Mouse (Mus musculus): Measurements from ENCODE around the gene Cacng1.

Gene Cacng1

GRCm38 (mm10) chr11:107716332-107716938 lies at the start of gene Cacng1:
Cacng1 (minus strand) TSS chr11:107716522.
- DNase-seq (ENCODE audit: low spot score in 2 of 2), result no peak

- no peak for DNase-seq (ENCODE audit: low spot score in 2 of 2)
Observed at GRCm38 (mm10) chr11:107762688-107763460, 46.6 kb upstream of the Cacng1 start.

- no peak for DNase-seq (ENCODE audit: low spot score in 2 of 2)
Observed at GRCm38 (mm10) chr11:107761790-107762500, 45.6 kb upstream of the Cacng1 start.

GRCm38 (mm10) chr11:107760001-107760400 lies 43.7 kb upstream of the Cacng1 start:
- DNase-seq (ENCODE audit: low spot score in 2 of 2), result no peak

GRCm38 (mm10) chr11:107759516-107759915 lies 43.2 kb upstream of the Cacng1 start:
- peak in 1 of 2 experiments; percentile 41 for DNase-seq (ENCODE audit: low spot score in 2 of 2)

GRCm38 (mm10) chr11:107749114-107749513 lies 32.8 kb upstream of the Cacng1 start:
- DNase-seq (ENCODE audit: low spot score in 2 of 2), result no peak

- no peak for DNase-seq (ENCODE audit: low spot score in 2 of 2)
Observed at GRCm38 (mm10) chr11:107748243-107749035, 32.1 kb upstream of the Cacng1 start.

GRCm38 (mm10) chr11:107743100-107743499 lies 26.8 kb upstream of the Cacng1 start:
- DNase-seq (ENCODE audit: low spot score in 2 of 2), result no peak

- DNase-seq (ENCODE audit: low spot score in 2 of 2), result no peak
Observed at GRCm38 (mm10) chr11:107738418-107739099, 22.2 kb upstream of the Cacng1 start.

- DNase-seq (ENCODE audit: low spot score in 2 of 2), result no peak
Observed at GRCm38 (mm10) chr11:107737886-107738285, 21.6 kb upstream of the Cacng1 start.

- no peak for DNase-seq (ENCODE audit: low spot score in 2 of 2)
Observed at GRCm38 (mm10) chr11:107734133-107734532, 17.8 kb upstream of the Cacng1 start.

- DNase-seq (ENCODE audit: low spot score in 2 of 2), result no peak
Observed at GRCm38 (mm10) chr11:107731498-107731897, 15.2 kb upstream of the Cacng1 start.

- peak in 1 of 2 experiments; percentile 35 for DNase-seq (ENCODE audit: low spot score in 2 of 2)
Observed at GRCm38 (mm10) chr11:107730940-107731339, 14.6 kb upstream of the Cacng1 start.

- DNase-seq (ENCODE audit: low spot score in 2 of 2), result no peak
Observed at GRCm38 (mm10) chr11:107729141-107729540, 12.8 kb upstream of the Cacng1 start.

GRCm38 (mm10) chr11:107728073-107728863 lies 11.9 kb upstream of the Cacng1 start:
- DNase-seq (ENCODE audit: low spot score in 2 of 2), result no peak

GRCm38 (mm10) chr11:107724603-107725002 lies 8.3 kb upstream of the Cacng1 start:
- no peak for DNase-seq (ENCODE audit: low spot score in 2 of 2)

GRCm38 (mm10) chr11:107721057-107721456 lies 4.7 kb upstream of the Cacng1 start:
- no peak for DNase-seq (ENCODE audit: low spot score in 2 of 2)

GRCm38 (mm10) chr11:107720264-107721021 lies 4.1 kb upstream of the Cacng1 start:
- no peak for DNase-seq (ENCODE audit: low spot score in 2 of 2)

GRCm38 (mm10) chr11:107714368-107714767 lies 2.0 kb downstream of the Cacng1 start:
- DNase-seq (ENCODE audit: low spot score in 2 of 2), result no peak

- DNase-seq (ENCODE audit: low spot score in 2 of 2), result no peak
Observed at GRCm38 (mm10) chr11:107710379-107710778, 5.9 kb downstream of the Cacng1 start.

Measured in left cerebral cortex, adult 9 months (tissue).